Mouse (Mus musculus) megakaryocyte, embryonic 14.5 days (primary cell): ENCODE measurements around the gene Bnipl.

Experiments used
- FLI1 ChIP-seq: IDR thresholded peaks from 2 replicates; pipeline ENCODE4 v1.6.1; 2012; ENCODE audit warnings: low read length, inconsistent platforms, mixed read lengths
- GATA1 ChIP-seq: IDR thresholded peaks from 3 replicates; pipeline ENCODE4 v1.6.1; 2012; ENCODE audit warnings: mixed read lengths, low read length, inconsistent platforms, borderline replicate concordance

- no peak for TF ChIP-seq GATA1
- TF ChIP-seq FLI1 = no peak
Observed at GRCm38 (mm10) chr3:95208286-95208685, 42.7 kb downstream of the Bnipl start.
